Comparison of ENCODE assay signal across 12 mouse cellular contexts in the genomic region with DNA sequence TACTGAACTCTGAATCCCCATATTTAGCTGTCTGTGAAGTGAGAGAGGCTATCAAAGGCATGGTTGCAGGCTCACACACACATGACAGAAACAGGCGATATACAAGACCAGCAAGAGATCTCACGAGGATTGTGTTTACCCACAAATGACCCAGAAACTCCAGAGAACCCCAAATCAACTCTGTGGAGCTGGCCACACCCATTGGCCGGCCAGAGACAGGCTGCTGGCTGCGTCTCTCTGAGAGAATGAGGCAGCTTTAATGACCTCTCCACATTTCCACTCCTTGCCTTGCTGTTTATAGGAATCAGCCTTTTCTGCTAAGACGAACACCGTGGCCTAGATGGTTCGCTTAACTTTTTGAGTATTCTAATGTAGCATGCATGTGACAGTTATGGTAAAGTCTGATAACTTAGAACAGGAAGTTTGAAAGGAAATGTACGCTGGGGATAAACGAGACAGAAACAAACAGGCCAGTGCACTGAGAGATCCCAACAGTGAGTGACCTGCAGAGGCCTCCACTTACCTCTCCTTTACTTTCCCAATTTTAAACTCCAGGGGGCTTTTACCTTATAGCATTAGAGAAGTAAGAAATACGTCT.
DNase-seq lines count a peak whose midpoint lies in the region; ATAC-seq and TF ChIP-seq lines count a peak whose summit lies in the region.
"Had no signal": no experiment of that assay in that cellular context is flagged by ENCODE, and none has a peak within 500 bp of the region (broad histone marks: within the 10 kb centered on the region; RNA-seq: fewer than 3 reads in every experiment).

No protein-coding gene starts in this region.

- H3K4me3 ChIP-seq in lung, embryonic 14.5 days (ENCODE audit: low read depth, low read length): no peak overlapping the region
- H3K4me3 ChIP-seq in embryonic facial prominence, embryonic 13.5 days: no peak overlapping the region
- no peak overlapping the region for H3K4me3 ChIP-seq in heart, postnatal 0 days (ENCODE audit: low read depth, low read length)
- H3K4me3 ChIP-seq in hindbrain, embryonic 14.5 days (replicated peaks; ENCODE audit: low read length): no peak overlapping the region
- H3K4me3 ChIP-seq: hindbrain, embryonic 10.5 days had no signal

- H3K27ac ChIP-seq in lung, embryonic 14.5 days (ENCODE audit: low read depth): peak overlapping the region; percentile 73
- no peak overlapping the region for H3K27ac ChIP-seq in embryonic facial prominence, embryonic 13.5 days
- peak overlapping the region; percentile 62 for H3K27ac ChIP-seq in heart, postnatal 0 days (ENCODE audit: low read depth)
- no peak overlapping the region for H3K27ac ChIP-seq in hindbrain, embryonic 14.5 days

- ATAC-seq in lung, embryonic 14.5 days (ENCODE audit: insufficient read depth): no peak
- no peak for ATAC-seq in embryonic facial prominence, embryonic 13.5 days (ENCODE audit: insufficient number of reproducible peaks, insufficient read depth, low FRiP score, low TSS enrichment, low read depth)
- ATAC-seq in heart, postnatal 0 days (ENCODE audit: insufficient read depth, low read depth): no peak
- peak; percentile 58 for ATAC-seq in megakaryocyte-erythroid progenitor cell, adult 5-6 weeks (replicated peaks; ENCODE audit: low FRiP score, low TSS enrichment, poor library complexity, severe bottlenecking)
- no peak for ATAC-seq in hindbrain, embryonic 14.5 days (ENCODE audit: low FRiP score)

- 50% methylated on average over 10 of the region's 10 CpGs for WGBS in lung, embryonic 14.5 days
- 77% methylated on average over 10 of the region's 10 CpGs for whole genome bisulfite sequencing in embryonic facial prominence, embryonic 13.5 days
- 39% methylated on average over 10 of the region's 10 CpGs for WGBS in heart, postnatal 0 days
- 89% methylated on average over 10 of the region's 10 CpGs for WGBS in hindbrain, embryonic 14.5 days

- H3K36me3 ChIP-seq in lung, embryonic 14.5 days (ENCODE audit: insufficient read depth): peaks cover 18% of the 10 kb centered on the region; the same call in 1 of the 2 replicates
- peaks cover 11% of the 10 kb centered on the region for H3K36me3 ChIP-seq in embryonic facial prominence, embryonic 13.5 days
- peaks cover 32% of the 10 kb centered on the region for H3K36me3 ChIP-seq in heart, postnatal 0 days (replicated peaks; ENCODE audit: control insufficient read depth, insufficient read depth, low read length)
- no peaks in the 10 kb centered on the region for H3K36me3 ChIP-seq in hindbrain, embryonic 14.5 days (replicated peaks; ENCODE audit: control insufficient read depth, insufficient read depth)

- H3K4me2 ChIP-seq in lung, embryonic 14.5 days: no peak overlapping the region
- H3K4me2 ChIP-seq in embryonic facial prominence, embryonic 13.5 days: no peak overlapping the region
- H3K4me2 ChIP-seq in heart, postnatal 0 days (ENCODE audit: low read depth, low read length): no peak overlapping the region
- no peak overlapping the region for H3K4me2 ChIP-seq in hindbrain, embryonic 14.5 days (replicated peaks)

- no peak for TF ChIP-seq EP300 in heart, postnatal 0 days (IDR thresholded peaks at IDR 0.05; ENCODE audit: low read depth)

- no peaks in the 10 kb centered on the region for H3K9me3 ChIP-seq in lung, embryonic 14.5 days (ENCODE audit: low read depth, low read length)
- H3K9me3 ChIP-seq in embryonic facial prominence, embryonic 13.5 days: no peaks in the 10 kb centered on the region
- no peaks in the 10 kb centered on the region; the same call in 1 of the 2 replicates for H3K9me3 ChIP-seq in heart, postnatal 0 days (replicated peaks; ENCODE audit: control insufficient read depth, low read length)
- H3K9me3 ChIP-seq in hindbrain, embryonic 14.5 days (ENCODE audit: control insufficient read depth, low read length): no peaks in the 10 kb centered on the region

- peak; percentile 32 for DNase-seq in lung, embryonic 14.5 days
- no peak for DNase-seq in lung, postnatal 4 days
- no peak for DNase-seq in heart, postnatal 0 days (ENCODE audit: low spot score)
- DNase-seq in thymus, postnatal 0 days (ENCODE audit: low spot score): no peak
- DNase-seq in hindbrain, embryonic 14.5 days (ENCODE audit: low spot score): no peak
- DNase-seq: adrenal gland, adult 8-10 months; cerebellum, adult 9-11 months; lung, postnatal 14 days; right cerebral cortex, postnatal 25 days had no signal

- H3K27me3 ChIP-seq in lung, embryonic 14.5 days (ENCODE audit: insufficient read depth, low read length): no peaks in the 10 kb centered on the region
- no peaks in the 10 kb centered on the region for H3K27me3 ChIP-seq in embryonic facial prominence, embryonic 13.5 days
- no peaks in the 10 kb centered on the region for H3K27me3 ChIP-seq in heart, postnatal 0 days (ENCODE audit: control insufficient read depth, insufficient read depth, low read length)
- H3K27me3 ChIP-seq in hindbrain, embryonic 14.5 days (ENCODE audit: control insufficient read depth, insufficient read depth, low read length): no peaks in the 10 kb centered on the region

- no peak for TF ChIP-seq CTCF in lung, embryonic 14.5 days (IDR thresholded peaks at IDR 0.05; ENCODE audit: low read depth)
- TF ChIP-seq CTCF in heart, postnatal 0 days (IDR thresholded peaks at IDR 0.05; ENCODE audit: low read depth): no peak

- peak overlapping the region; percentile 5; the same call in 1 of the 2 replicates for H3K9ac ChIP-seq in lung, embryonic 14.5 days
- peak overlapping the region; percentile 36; the same call in 1 of the 2 replicates for H3K9ac ChIP-seq in embryonic facial prominence, embryonic 13.5 days
- H3K9ac ChIP-seq in heart, postnatal 0 days (replicated peaks; ENCODE audit: low read depth, low read length): no peak overlapping the region; the same call in 1 of the 2 replicates
- no peak overlapping the region for H3K9ac ChIP-seq in hindbrain, embryonic 14.5 days

- peaks cover 39% of the 10 kb centered on the region for H3K4me1 ChIP-seq in lung, embryonic 14.5 days (ENCODE audit: insufficient read depth)
- peaks cover 54% of the 10 kb centered on the region for H3K4me1 ChIP-seq in embryonic facial prominence, embryonic 13.5 days
- H3K4me1 ChIP-seq in heart, postnatal 0 days (ENCODE audit: control insufficient read depth, insufficient read depth): peaks cover 71% of the 10 kb centered on the region
- H3K4me1 ChIP-seq in hindbrain, embryonic 14.5 days (replicated peaks; ENCODE audit: control insufficient read depth, insufficient read depth, low read length): no peaks in the 10 kb centered on the region

Comparison
In these comparisons a context has a peak if more than half of its experiments do, and no peak if none do; other contexts are left out.
1. H3K27ac ChIP-seq: peak in lung, embryonic 14.5 days (single experiment) and heart, postnatal 0 days (single experiment); none in embryonic facial prominence, embryonic 13.5 days (single experiment) and hindbrain, embryonic 14.5 days (single experiment).
2. H3K9ac ChIP-seq: peak in lung, embryonic 14.5 days (single experiment) and embryonic facial prominence, embryonic 13.5 days (single experiment); none in heart, postnatal 0 days (single experiment) and hindbrain, embryonic 14.5 days (single experiment).